Mouse (Mus musculus): Measurements from ENCODE around the gene Adm2. TPM values are rescaled to one million over a fixed set of nuclear protein-coding genes. Genes with fewer than 3 reads are reported as not detected.

The Adm2 gene
- total and polyA plus RNA-seq, 3 experiments, result 0.23 to 4.5 (median 0.66) TPM

DNA sequence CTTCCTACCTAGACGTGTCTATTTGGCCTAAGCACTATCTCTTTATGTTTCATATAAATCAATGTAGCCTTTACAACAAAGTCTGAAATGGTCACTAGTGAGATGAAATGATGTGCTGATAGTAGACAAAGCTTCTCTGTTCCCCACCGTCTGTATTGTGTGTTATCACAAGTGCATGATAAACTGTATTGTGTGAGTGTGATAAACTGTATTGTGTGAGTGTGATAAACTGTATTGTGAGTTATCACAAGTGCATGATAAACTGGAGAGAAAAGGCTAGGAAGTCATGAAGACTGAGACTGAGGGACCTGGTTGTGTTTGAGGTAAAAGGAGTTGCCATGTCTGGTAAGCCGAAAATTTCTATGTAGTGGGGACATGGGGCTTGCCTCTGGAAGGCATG is 36.3 kb downstream of the Adm2 start:
- H3K4me1 ChIP-seq (ENCODE audit: control insufficient read depth in 1 of 2, insufficient read depth in 2 of 2), result peaks cover 13 to 38% of the 10 kb centered on the region in 2 experiments
- H3K27ac ChIP-seq (ENCODE audit: insufficient read depth, low read depth), result no peak overlapping the region
- H3K9ac ChIP-seq (ENCODE audit: insufficient read depth, low read depth), result no peak overlapping the region
- H3K4me2 ChIP-seq (ENCODE audit: insufficient read depth, low read depth, poor library complexity, severe bottlenecking), result 0 out of 2 replicates have a peak overlapping the region, but pooled peaks have one; percentile 18
- H3K9me3 ChIP-seq (replicated peaks; ENCODE audit: low read length), result no peaks in the 10 kb centered on the region
- in situ Hi-C loops (cut with MboI; ENCODE audit: low pct_ligation_motif_present, low pct_unique_long_range_greater_than_20kb, low sequenced_read_pairs), result loop anchor here (25.0 kb wide), 1 partner anchor 246 kb away; the partner anchor contains the start of gene Tubgcp6
- TF ChIP-seq POLR2A (IDR thresholded peaks at IDR 0.05; ENCODE audit: low read depth, low read length), result no peak
- H3K27me3 ChIP-seq (replicated peaks), result no peaks in the 10 kb centered on the region
- H3K36me3 ChIP-seq (replicated peaks in 1 of 2; ENCODE audit: control insufficient read depth in 1 of 2, insufficient read depth in 1 of 2, low read length in 1 of 2), result peaks cover 46 to 62% of the 10 kb centered on the region in 2 experiments
- H3K79me2 ChIP-seq (replicated peaks; ENCODE audit: control insufficient read depth, extremely low read depth, insufficient read depth, poor library complexity, severe bottlenecking), result peaks cover 75% of the 10 kb centered on the region
- no peak overlapping the region for H3K4me3 ChIP-seq (replicated peaks in 1 of 3; ENCODE audit: low read depth in 2 of 3, low read length in 2 of 3, poor library complexity in 1 of 3)
- dilution Hi-C loops (cut with MboI; ENCODE audit: extremely low pct_ligation_motif_present, extremely low pct_unique_long_range_greater_than_20kb, low sequenced_read_pairs), result no loop called here
- DNase-seq (ENCODE audit: extremely low read depth), result no peak

DNA sequence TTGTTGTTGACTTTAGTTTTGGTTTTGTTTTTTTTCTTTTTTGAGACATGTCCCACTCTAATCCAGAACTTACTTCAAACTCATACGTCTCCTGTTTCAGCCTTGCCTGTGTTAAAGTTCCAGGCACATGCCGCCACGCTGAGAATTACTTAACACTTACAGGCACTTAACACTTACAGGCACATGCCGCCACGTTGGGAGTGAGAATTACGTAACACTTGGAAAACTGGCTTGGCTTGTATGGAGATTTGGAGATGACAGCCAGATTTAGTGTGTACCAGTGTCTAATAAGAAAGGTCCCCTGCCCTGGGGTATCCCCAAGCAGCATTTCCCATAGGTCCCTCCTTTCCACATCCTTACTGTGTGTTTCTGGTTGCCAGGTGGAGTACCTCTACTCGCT is 40.5 kb downstream of the Adm2 start:
- no peaks in the 10 kb centered on the region for H3K27me3 ChIP-seq (replicated peaks)
- no peak for TF ChIP-seq EP300 (IDR thresholded peaks at IDR 0.05; ENCODE audit: low read length)
- no peak for TF ChIP-seq CHD1 (IDR thresholded peaks at IDR 0.05; ENCODE audit: low read depth, low read length)
- TF ChIP-seq PAX5 (IDR thresholded peaks at IDR 0.05; ENCODE audit: low read length), result no peak
- no peak for TF ChIP-seq MAFK (IDR thresholded peaks at IDR 0.05; ENCODE audit: insufficient replicate concordance, low read length)
- no peak for TF ChIP-seq JUN (IDR thresholded peaks at IDR 0.05; ENCODE audit: insufficient read depth, low read depth, low read length)
- TF ChIP-seq USF2 (conservative IDR thresholded peaks at IDR 0.05; ENCODE audit: low read depth, low read length), result no peak
- no peak for TF ChIP-seq ZKSCAN1 (IDR thresholded peaks at IDR 0.05; ENCODE audit: borderline replicate concordance, low read depth, low read length)
- TF ChIP-seq BHLHE40 (IDR thresholded peaks at IDR 0.05; ENCODE audit: low read depth, low read length), result no peak
- no peak for TF ChIP-seq MEF2A (IDR thresholded peaks at IDR 0.05; ENCODE audit: borderline replicate concordance, low read depth, low read length)
- TF ChIP-seq MYC (IDR thresholded peaks at IDR 0.05; ENCODE audit: low read depth, low read length), result no peak
- TF ChIP-seq TBP (conservative IDR thresholded peaks at IDR 0.05; ENCODE audit: low read depth, low read length), result no peak
- no peak for TF ChIP-seq ZNF384 (IDR thresholded peaks at IDR 0.05; ENCODE audit: low read depth, low read length)
- no peak for TF ChIP-seq NRF1 (IDR thresholded peaks at IDR 0.05; ENCODE audit: low read depth, low read length)
- TF ChIP-seq HCFC1 (IDR thresholded peaks at IDR 0.05; ENCODE audit: low read depth, low read length), result no peak
- no peak for TF ChIP-seq UBTF (IDR thresholded peaks at IDR 0.05; ENCODE audit: low read depth, low read length)
- TF ChIP-seq MXI1 (IDR thresholded peaks at IDR 0.05; ENCODE audit: low read depth, low read length), result no peak
- TF ChIP-seq USF1 (IDR thresholded peaks at IDR 0.05; ENCODE audit: low read depth, low read length), result no peak
- TF ChIP-seq ZC3H11A (IDR thresholded peaks at IDR 0.05; ENCODE audit: low read depth, low read length), result no peak
- no peak for TF ChIP-seq TCF12 (IDR thresholded peaks at IDR 0.05; ENCODE audit: low read depth, low read length)
- peaks cover 87 to 97% of the 10 kb centered on the region in 2 experiments for H3K36me3 ChIP-seq (replicated peaks in 1 of 2; ENCODE audit: control insufficient read depth in 1 of 2, insufficient read depth in 1 of 2, low read length in 1 of 2)
- no peak overlapping the region for H3K4me2 ChIP-seq (ENCODE audit: insufficient read depth, low read depth, poor library complexity, severe bottlenecking)
- no peak overlapping the region for H3K27ac ChIP-seq (ENCODE audit: insufficient read depth, low read depth)
- H3K4me1 ChIP-seq (ENCODE audit: control insufficient read depth in 1 of 2, insufficient read depth in 2 of 2), result peaks cover 5 to 18% of the 10 kb centered on the region in 2 experiments
- in situ Hi-C loops (cut with MboI; ENCODE audit: low pct_ligation_motif_present, low pct_unique_long_range_greater_than_20kb, low sequenced_read_pairs) (loop anchor here (25.0 kb wide), 1 partner anchor 251 kb away; the partner anchor contains the start of gene Tubgcp6), dilution Hi-C loops (cut with MboI; ENCODE audit: extremely low pct_ligation_motif_present, extremely low pct_unique_long_range_greater_than_20kb, low sequenced_read_pairs) (no loop called here)
- H3K9ac ChIP-seq (ENCODE audit: insufficient read depth, low read depth), result no peak overlapping the region
- H3K4me3 ChIP-seq (replicated peaks in 1 of 3; ENCODE audit: low read depth in 2 of 3, low read length in 2 of 3, poor library complexity in 1 of 3), result no peak overlapping the region
- peaks cover 44% of the 10 kb centered on the region for H3K79me2 ChIP-seq (replicated peaks; ENCODE audit: control insufficient read depth, extremely low read depth, insufficient read depth, poor library complexity, severe bottlenecking)
- DNase-seq (ENCODE audit: extremely low read depth), result no peak
- H3K9me3 ChIP-seq (replicated peaks; ENCODE audit: low read length), result no peaks in the 10 kb centered on the region
